12 mouse cellular contexts compared by ENCODE assay signal in the genomic region with DNA sequence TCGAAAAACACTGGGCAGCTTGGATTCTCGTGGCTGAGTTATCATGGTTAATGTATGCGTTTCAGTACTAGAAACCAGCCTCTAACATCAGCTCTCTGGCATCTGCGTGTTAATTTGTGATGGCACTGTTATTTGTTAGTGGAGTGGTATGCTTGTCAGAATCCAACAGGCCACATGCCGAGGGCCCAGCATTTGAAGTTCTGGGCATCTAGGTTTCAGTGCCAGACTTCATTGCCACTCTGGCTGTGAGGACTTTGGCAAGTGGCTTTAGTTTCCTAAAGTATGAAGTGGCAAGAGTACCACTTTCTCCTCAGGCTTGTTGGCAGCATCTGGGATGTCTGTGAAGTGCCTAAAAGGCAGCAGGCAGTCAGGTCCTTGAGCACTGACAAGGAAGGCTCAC.
"Had no signal": no experiment of that assay in that cellular context is flagged by ENCODE, and none has a peak within 500 bp of the region (broad histone marks: within the 10 kb centered on the region; RNA-seq: fewer than 3 reads in every experiment).

No protein-coding gene starts in this region.

- H3K27ac ChIP-seq: layer of hippocampus, adult 2 months; limb, embryonic 10.5 days; liver, embryonic 15.5 days; neural tube, embryonic 12.5 days; stomach, postnatal 0 days had no signal

- H3K27me3 ChIP-seq: liver, embryonic 15.5 days; neural tube, embryonic 12.5 days had no signal

- H3K36me3 ChIP-seq: limb, embryonic 10.5 days; liver, embryonic 15.5 days; neural tube, embryonic 12.5 days had no signal

- H3K4me3 ChIP-seq: layer of hippocampus, adult 2 months; limb, embryonic 10.5 days; liver, embryonic 15.5 days; neural tube, embryonic 12.5 days had no signal

- H3K9me3 ChIP-seq: limb, embryonic 10.5 days; liver, embryonic 15.5 days; neural tube, embryonic 12.5 days had no signal

- H3K9ac ChIP-seq: liver, embryonic 15.5 days; neural tube, embryonic 12.5 days had no signal

- DNase-seq: kidney, postnatal 36 days; lung, adult 2 months; lung, postnatal 36 days; midbrain, embryonic 14.5 days; thymus, postnatal 4 days had no signal

- H3K4me2 ChIP-seq: liver, embryonic 11.5 days; liver, embryonic 15.5 days; neural tube, embryonic 12.5 days had no signal

- ATAC-seq: lung, postnatal 0 days had no signal

- H3K4me1 ChIP-seq: limb, embryonic 10.5 days; liver, embryonic 15.5 days; neural tube, embryonic 12.5 days had no signal
